Mouse (Mus musculus): ENCODE data around the gene Nutm1.

Gene Nutm1

GRCm38 (mm10) chr2:112261748-112262653 is 2.9 kb upstream of the Nutm1 start, which contains the start of gene Nop10:
Gene Nop10, plus strand, starts transcription at chr2:112261926.
- intact Hi-C loops (cut with DNase I) = loop anchor here (10.0 kb wide), 2 partner anchors 73 to 193 kb away; partner anchors contain the start of gene Emc7

- intact Hi-C loops (cut with DNase I) = no loop called here
Measured at GRCm38 (mm10) chr2:112254675-112255515, 4.2 kb downstream of the Nutm1 start.

DNA sequence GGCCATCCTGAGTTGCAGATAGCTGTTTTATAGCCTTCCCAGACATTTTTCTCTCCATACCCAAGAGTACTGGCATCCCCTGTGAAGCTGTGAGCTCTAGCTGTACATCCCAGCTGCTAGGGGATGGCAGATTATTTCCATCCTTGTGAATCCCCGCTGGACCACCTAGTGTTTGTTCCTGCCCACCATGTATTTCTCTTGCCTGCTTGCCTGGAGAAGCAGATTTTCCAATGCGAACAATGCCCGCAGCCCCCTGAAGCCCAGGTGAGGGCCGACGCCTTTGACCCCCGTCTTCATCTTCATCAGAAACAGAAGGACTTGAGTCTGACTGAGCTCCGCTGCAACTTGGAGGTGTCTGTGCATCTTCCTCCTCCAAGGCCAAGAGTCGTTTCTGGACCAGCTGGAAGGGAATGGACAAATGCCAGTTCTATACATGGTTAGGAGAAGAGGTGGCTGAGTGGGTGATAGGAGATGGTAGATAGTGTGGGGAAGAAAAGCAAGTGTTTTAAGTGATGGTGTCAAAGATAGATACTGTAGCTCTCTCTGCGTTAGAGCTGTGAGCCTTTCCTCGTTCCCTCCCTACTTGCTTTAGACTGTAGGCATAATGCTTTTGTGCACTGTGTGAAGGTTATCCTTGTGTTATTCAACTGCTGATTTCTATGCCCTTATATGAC is 9.2 kb downstream of the Nutm1 start:
- intact Hi-C loops (cut with DNase I) = no loop called here

DNA sequence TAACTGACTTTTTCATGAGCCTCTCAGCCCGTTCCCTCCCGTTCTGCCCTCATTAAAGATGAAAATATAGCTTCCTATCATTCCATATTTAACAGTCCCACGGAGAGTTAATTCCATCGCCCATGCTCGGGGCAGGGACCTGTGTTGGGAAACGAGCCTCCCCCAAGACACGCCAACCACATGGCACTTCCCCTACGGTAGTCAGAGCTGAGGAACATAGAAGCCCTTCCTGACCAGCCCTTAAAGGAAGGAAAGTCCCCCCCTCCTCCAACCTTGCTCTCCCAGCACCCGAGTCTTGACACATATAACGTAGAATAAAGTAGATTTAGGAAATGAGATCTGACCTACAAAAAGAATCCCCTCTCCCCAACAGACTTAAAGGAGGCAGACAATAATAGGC is 11.8 kb downstream of the Nutm1 start:
- intact Hi-C loops (cut with DNase I) = no loop called here

- intact Hi-C loops (cut with DNase I) = no loop called here
Measured at GRCm38 (mm10) chr2:112246193-112246592, 12.9 kb downstream of the Nutm1 start.

GRCm38 (mm10) chr2:112245307-112245706 is 13.8 kb downstream of the Nutm1 start:
- intact Hi-C loops (cut with DNase I) = no loop called here

DNA sequence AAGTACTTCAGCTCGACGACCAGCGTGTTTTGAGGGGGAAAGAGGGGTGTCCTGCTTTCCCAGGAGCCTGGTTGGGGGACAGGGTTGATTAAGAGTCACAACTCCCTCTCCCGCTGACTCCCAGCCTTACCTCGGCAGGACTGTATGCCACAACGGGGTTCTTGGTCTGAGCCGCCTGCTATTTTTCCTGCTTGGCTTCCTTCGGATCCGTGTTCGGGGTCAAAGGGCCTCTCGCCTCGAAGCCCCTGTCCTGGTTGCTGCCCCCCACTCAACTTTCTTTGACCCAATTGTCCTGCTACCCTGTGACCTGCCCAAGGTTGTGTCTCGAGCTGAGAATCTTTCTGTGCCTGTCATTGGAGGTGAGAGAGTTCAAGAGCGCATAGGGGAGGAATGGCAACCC is 17.3 kb downstream of the Nutm1 start:
- intact Hi-C loops (cut with DNase I) = no loop called here

- intact Hi-C loops (cut with DNase I) = no loop called here
Measured at GRCm38 (mm10) chr2:112239935-112240721, 19.0 kb downstream of the Nutm1 start.

DNA sequence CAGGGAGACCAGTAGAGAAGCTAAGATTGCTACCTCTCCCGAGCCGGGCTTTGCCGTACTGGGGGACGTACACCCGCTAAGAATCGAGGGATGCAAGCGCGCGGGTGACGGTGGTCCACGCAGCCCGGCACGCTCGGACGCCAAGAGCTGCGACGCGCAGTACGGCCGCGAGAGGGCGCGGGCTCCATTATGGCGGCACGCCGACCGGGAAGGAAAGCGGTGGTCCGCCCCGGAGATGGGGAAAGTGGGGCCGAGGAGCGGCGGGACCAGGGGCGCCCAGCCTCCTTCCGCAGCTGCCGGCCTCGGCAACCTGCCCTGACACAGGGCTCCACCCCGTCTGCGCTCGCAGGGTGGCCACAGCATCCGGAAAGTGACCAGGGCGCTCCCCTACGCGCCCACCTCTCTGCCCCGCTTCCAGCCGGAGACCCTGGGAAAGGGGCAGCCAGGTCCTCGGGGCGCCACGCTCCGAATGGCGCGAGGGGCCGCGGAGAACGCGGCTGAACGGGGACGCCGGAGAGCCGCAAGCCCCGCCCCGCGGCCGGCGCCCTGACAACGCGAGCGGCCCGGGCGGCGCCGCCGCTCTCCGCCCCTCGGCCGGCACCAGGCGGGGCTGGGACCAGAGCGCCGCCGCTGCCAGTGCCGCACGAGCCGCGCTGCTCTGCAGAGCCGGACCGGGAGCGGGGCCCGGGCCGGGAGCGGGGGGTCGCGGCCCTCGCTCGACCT is 19.7 kb downstream of the Nutm1 start, which contains the start of gene Lpcat4:
Gene Lpcat4, plus strand, starts transcription at position 257 of the 723 bp plus-strand sequence.
- intact Hi-C loops (cut with DNase I) = no loop called here

DNA sequence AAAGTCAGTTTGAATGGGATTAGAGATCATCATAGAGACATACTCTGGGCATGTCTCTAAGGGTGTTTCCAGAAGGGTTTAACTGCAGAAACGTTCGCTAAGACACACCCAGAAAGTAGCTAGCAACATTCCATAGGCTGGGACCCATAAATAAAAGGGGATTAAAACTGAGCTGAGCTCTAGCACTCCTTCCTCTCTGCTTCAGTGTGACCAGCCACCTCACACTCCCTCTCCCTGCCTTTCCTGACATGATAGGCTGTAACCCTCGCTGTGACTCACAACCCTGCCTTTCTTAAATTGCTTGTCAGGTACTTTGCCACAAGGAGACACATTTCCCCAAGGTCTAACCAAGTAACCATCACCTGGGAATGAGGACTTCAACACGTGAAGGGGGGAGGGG is 21.1 kb downstream of the Nutm1 start:
- intact Hi-C loops (cut with DNase I) = no loop called here

GRCm38 (mm10) chr2:112236620-112237019 is 22.5 kb downstream of the Nutm1 start:
- intact Hi-C loops (cut with DNase I) = no loop called here

GRCm38 (mm10) chr2:112232623-112233022 is 26.5 kb downstream of the Nutm1 start:
- intact Hi-C loops (cut with DNase I) = no loop called here

DNA sequence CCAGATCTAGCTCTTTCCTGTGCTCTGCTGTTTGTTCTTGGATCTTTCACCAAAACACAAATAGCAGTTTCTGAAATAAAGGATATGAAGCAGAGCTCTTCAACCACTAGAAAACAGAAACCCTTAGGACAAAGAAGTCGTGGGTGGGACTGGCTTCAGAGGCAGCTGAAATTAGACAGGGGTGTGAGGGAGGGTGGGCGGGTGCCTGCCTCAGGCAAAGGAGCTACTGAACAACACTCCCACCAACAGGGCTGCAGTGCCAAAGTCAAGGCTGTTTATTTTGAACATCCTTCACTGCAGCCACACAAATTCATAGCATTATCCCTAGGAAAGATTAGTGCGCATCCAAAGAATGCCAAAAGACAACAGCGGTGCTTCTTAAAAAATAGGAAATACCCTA is 34.7 kb downstream of the Nutm1 start:
- intact Hi-C loops (cut with DNase I) = no loop called here

DNA sequence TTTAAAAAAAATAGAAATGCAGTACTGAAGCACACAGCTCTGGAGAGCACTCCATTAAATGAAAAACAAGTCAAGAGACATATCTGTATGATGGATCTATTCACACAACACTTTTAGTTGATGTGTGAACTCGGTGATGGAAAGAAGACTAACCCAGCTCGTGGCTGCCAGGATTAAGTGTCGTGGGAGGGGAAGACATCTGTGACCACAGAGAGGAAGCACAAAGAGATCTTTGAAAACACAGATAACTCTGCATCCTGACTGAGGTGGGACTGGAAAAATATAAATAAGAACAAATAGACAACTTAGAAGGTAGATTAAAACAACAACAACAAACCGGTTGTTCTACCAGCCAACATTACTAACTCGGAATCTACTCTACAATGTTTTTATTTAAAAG is 36.5 kb downstream of the Nutm1 start:
- intact Hi-C loops (cut with DNase I) = no loop called here

GRCm38 (mm10) chr2:112220880-112221279 is 38.2 kb downstream of the Nutm1 start:
- intact Hi-C loops (cut with DNase I) = no loop called here

- intact Hi-C loops (cut with DNase I) = no loop called here
Measured at GRCm38 (mm10) chr2:112217614-112218013, 41.5 kb downstream of the Nutm1 start.

DNA sequence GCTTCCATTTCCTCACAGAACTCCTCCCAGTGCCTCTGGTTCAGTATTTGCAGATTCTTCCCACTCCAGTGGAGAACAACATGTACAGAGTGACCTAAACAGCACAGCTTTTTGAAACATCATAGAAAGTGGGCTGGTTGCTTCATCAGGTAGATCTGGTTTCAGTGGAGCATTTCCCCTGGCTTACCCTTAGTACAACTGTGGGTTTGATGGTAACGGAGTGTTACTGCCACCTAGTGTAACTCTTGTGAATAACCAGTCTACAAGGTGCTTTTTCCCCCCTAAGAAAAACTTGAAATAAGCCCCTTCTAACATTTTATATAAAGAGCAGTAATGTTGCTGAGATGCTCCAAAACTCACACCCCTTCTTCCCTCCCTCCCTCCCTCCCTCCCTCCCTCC is 43.1 kb downstream of the Nutm1 start:
- intact Hi-C loops (cut with DNase I) = no loop called here

- intact Hi-C loops (cut with DNase I) = no loop called here
Measured at GRCm38 (mm10) chr2:112210699-112211098, 48.4 kb downstream of the Nutm1 start.

GRCm38 (mm10) chr2:112210142-112210541 is 48.9 kb downstream of the Nutm1 start:
- intact Hi-C loops (cut with DNase I) = no loop called here

DNA sequence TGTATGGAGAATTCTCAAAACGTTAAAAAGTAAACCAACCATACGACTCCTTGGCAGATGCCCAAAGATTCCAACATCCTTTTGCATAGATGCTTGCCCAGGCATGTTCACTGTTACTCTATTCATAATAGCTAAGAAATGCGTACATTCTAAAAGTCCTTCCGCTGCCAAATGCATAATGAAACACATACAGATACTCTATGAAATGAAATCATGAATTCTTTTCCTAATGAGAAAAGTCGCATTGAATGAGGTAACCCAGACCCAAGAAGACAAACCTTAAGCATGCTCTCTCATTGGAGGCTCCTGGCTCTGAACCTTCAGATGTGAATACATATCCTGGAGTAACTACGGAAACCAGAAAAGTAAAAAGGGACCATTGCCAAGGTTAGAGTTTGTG is 56.0 kb downstream of the Nutm1 start:
- intact Hi-C loops (cut with DNase I) = no loop called here

Measured in adrenal gland (tissue).